Mouse (Mus musculus) midbrain, embryonic 13.5 days (tissue): ENCODE measurements at regions not wholly inside any gene's neighbourhood (a gene's known extent, or its start where the extent isn't known, plus 50 kb on each side); places are given as distances from the start of the nearest gene placed in this dataset.
A peak's percentile ranks its signal among the peaks of the same experiment; 100 is the strongest.

ENCODE experiments used
- ATAC-seq: fragments of 200-750 bp; cut with Nextera tagmentation; 2 replicates; pipeline ENCODE4 v1.8.0; 2017; ENCODE audit warnings: mild to moderate bottlenecking, moderate TSS enrichment, moderate library complexity
- H3K27ac ChIP-seq: fragments of 300-500 bp; sonication (generic); 2 replicates; pipeline ENCODE4 v1.5.1; 2015; ENCODE audit warnings: inconsistent platforms, mild to moderate bottlenecking, moderate library complexity
- H3K27me3 ChIP-seq: fragments of 300-500 bp; sonication (generic); 2 replicates; pipeline ENCODE4 v1.6.1; 2015; ENCODE audit warnings: mild to moderate bottlenecking, inconsistent platforms
- H3K36me3 ChIP-seq: fragments of 300-500 bp; sonication (generic); 2 replicates; pipeline ENCODE4 v1.6.1; 2015; ENCODE audit warnings: mild to moderate bottlenecking, inconsistent platforms
- H3K4me1 ChIP-seq: fragments of 300-500 bp; sonication (generic); replicated peaks from 2 replicates; pipeline ENCODE4 v1.6.1; 2015; ENCODE audit warnings: inconsistent platforms
- H3K4me2 ChIP-seq: fragments of 300-500 bp; sonication (generic); replicated peaks from 2 replicates; pipeline ENCODE4 v1.6.1; 2015; ENCODE audit warnings: moderate library complexity, mild to moderate bottlenecking, inconsistent platforms
- H3K4me3 ChIP-seq: fragments of 300-500 bp; sonication (generic); replicated peaks from 2 replicates; pipeline ENCODE4 v1.5.1; 2015; ENCODE audit warnings: mild to moderate bottlenecking, inconsistent platforms
- H3K9ac ChIP-seq: fragments of 300-500 bp; sonication (generic); replicated peaks from 2 replicates; pipeline ENCODE4 v1.6.1; 2015; ENCODE audit warnings: mild to moderate bottlenecking, inconsistent platforms
- H3K9me3 ChIP-seq: fragments of 300-500 bp; sonication (generic); 2 replicates; pipeline ENCODE4 v1.6.1; 2016; ENCODE audit warnings: mild to moderate bottlenecking, inconsistent platforms
- WGBS: fragments of 180-500 bp; shearing (Covaris S2); methylation state at CpG from one replicate; pipeline ENCODE4 v1.1.7; 2015; 5-methylcytosine and 5-hydroxymethylcytosine counted together

DNA sequence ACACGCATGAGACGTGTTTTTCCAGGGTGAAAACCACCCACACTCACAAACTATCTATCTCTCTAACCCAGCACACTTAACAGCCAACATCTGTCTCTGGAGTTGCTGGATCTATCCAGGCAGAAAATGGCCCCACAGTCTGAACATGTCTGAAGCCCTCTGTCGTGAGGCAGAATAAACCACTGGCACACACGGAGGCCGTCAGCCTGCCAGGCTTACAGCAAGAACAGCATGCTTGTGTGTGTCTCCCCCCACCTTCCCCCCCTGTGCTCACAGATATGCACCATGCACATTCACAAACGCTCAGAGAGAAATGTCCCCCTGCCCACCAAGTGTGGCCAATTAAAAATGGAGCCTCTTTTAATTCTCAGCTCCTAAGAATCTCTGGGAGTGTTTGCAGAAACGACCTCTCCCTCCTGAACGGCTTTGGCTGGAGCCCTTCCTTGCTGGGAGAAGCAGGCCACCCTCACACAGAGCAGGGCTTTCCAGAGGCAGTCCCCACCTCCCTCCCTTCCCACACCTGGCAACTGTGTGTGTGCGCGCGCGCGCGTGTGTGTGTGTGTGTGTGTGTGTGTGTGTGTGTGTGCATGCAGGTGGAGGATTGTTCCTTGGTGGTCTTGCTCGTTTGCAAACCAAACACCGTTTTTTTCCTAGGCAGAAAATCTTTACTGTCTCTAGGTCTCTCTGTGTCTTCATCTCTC is 88.7 kb downstream of the Edn3 start:
- Histone ChIP-seq H3K27me3 (no peaks in the 10 kb centered on the region), H3K27ac (peak overlapping the region; percentile 65), H3K9me3 (no peaks in the 10 kb centered on the region), H3K4me2 (no peak overlapping the region), H3K4me1 (peaks cover 15% of the 10 kb centered on the region), H3K9ac (peak overlapping the region; percentile 28; the same call in 1 of the 2 replicates), H3K4me3 (no peak overlapping the region), H3K36me3 (no peaks in the 10 kb centered on the region)
- peak; percentile 67 for ATAC-seq
- WGBS = 40% methylated on average over 16 of the region's 16 CpGs

DNA sequence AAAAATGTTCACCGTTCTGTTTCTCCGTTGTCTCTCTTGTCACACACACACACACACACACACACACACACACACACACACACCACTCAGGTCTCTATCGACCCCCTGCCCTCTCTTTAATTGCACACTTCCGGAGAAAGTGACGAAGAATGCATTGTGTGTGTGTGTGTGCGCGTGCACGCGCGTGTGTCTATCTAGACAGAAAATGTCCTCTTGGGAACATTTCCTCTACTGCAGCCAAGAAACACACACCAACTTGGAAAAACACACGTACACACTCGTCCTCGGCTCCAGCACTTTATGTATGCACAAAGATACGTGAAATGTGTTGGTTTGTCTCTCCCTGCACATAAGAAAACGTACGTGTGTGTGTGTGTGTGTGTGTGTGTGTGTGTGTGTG is 90.4 kb downstream of the Edn3 start:
- H3K9me3 ChIP-seq = no peaks in the 10 kb centered on the region
- H3K4me3 ChIP-seq = no peak overlapping the region
- no peak overlapping the region for H3K9ac ChIP-seq
- peaks cover 15% of the 10 kb centered on the region for H3K4me1 ChIP-seq
- ATAC-seq = no peak
- H3K4me2 ChIP-seq = no peak overlapping the region
- no peaks in the 10 kb centered on the region for H3K36me3 ChIP-seq
- no peak overlapping the region for H3K27ac ChIP-seq
- H3K27me3 ChIP-seq = no peaks in the 10 kb centered on the region
- WGBS = 80% methylated on average over 16 of the region's 16 CpGs

DNA sequence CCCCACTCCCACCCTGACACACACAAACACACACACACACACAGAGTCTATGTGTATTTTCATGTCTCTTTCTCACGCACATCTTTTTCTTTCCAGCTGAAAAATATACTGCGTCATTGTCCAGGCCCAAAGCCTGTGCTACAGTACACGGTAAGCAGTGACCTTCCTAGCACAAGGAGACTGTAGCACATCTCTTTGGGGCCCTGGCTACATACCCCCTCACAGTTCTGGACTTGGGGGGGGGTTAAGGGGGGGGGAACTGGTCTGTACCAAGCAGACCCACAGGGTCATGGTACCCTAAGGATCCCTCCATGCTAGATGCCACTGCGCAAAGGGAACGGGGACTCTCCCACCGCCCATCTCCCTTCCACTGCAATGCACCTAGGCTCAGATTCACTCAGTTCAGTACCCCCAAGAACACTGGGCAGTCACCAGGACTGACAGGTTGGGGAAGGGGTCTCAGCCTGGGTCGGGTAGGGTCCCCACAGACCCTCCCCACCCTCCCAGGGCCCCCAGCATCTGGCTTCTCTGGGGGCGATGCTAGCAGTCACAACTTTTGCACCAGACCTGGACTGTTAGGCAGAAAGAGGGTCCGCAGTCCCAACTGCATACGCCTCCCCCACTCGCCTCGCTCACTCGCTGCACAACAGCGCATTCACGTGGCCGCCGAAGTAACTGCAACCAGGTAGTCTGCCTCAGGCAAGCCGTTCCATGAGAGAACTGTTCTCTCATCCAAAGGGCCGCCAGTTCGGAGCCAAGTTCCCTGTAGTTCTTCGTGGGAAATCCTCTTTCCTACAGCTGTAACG is 91.3 kb downstream of the Edn3 start:
- no peaks in the 10 kb centered on the region for H3K36me3 ChIP-seq
- H3K27ac ChIP-seq = no peak overlapping the region
- 19% methylated on average over 22 of the region's 22 CpGs for WGBS
- no peaks in the 10 kb centered on the region for H3K9me3 ChIP-seq
- no peak overlapping the region for H3K4me2 ChIP-seq
- peak; percentile 71 for ATAC-seq
- H3K9ac ChIP-seq = no peak overlapping the region
- H3K4me1 ChIP-seq = peaks cover 15% of the 10 kb centered on the region
- no peaks in the 10 kb centered on the region for H3K27me3 ChIP-seq
- H3K4me3 ChIP-seq = no peak overlapping the region

DNA sequence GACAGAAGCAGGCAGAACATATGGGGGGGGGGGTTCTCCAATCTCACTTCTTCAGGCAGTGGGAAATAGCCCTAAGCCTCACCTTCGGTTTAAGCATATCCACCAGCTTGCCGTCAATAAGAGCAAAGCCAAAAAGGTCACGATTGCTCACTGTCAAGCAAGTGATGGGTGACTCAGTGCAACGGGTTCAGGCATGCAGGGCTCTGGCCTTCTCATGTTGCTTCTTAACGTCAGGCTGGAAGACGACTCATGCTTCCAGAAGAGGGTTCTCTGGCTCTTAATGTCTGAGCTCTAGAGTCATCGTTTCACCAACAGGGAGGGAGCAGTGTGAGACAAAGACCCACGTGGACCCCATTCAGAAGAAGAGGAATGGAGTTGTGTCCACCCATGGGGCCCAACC is 93.4 kb downstream of the Edn3 start:
- H3K9me3 ChIP-seq = no peaks in the 10 kb centered on the region
- H3K27ac ChIP-seq = no peak overlapping the region
- no peak overlapping the region for H3K4me3 ChIP-seq
- no peaks in the 10 kb centered on the region for H3K36me3 ChIP-seq
- H3K4me2 ChIP-seq = no peak overlapping the region
- no peak overlapping the region for H3K9ac ChIP-seq
- H3K27me3 ChIP-seq = no peaks in the 10 kb centered on the region
- ATAC-seq = no peak
- peaks cover 22% of the 10 kb centered on the region for H3K4me1 ChIP-seq
- WGBS = 92% methylated on average over 8 of the region's 8 CpGs

DNA sequence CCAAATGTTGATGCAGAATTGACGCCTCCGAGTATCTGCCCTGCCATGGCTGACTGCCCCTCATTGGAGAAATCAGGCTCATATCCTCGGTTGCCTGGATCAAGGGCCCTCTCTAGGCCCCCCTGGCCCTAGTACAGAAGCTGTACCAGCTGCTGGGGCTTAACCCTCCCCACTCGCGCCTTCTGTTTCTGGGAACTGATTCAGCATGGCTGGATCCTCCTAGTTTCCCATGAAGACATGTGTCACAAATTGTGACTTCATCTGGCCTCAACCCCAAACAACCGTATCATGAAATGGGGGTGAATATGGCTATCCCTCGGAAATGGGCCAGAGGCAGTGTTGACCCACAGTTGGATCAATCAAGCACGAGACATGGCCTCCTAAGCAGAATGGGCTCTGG is 95.1 kb downstream of the Edn3 start:
- no peak overlapping the region for H3K9ac ChIP-seq
- no peaks in the 10 kb centered on the region for H3K36me3 ChIP-seq
- no peaks in the 10 kb centered on the region for H3K27me3 ChIP-seq
- WGBS = 73% methylated on average over 8 of the region's 8 CpGs
- no peak overlapping the region for H3K4me3 ChIP-seq
- no peak overlapping the region for H3K4me2 ChIP-seq
- peaks cover 18% of the 10 kb centered on the region for H3K4me1 ChIP-seq
- H3K27ac ChIP-seq = no peak overlapping the region
- H3K9me3 ChIP-seq = no peaks in the 10 kb centered on the region
- no peak for ATAC-seq

DNA sequence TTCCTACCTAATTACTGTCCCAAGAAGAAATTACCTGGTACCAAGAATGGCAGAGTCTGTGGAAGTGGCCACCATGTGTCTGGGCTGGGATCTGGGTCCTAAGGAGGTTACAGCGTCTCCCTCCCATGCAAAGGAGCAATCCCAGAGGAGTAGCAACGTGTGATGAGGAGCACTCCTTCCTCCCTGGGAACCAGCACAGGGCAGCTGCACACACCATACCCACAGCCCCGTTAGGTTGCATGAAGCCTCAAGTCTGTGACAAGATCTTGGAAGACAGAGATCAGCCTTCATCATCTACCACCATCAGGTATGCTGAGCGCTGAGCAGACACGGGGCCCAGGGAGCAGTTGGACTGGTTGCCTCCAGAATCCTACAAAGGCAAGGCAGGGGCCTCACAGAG is 95.7 kb downstream of the Edn3 start:
- WGBS = 93% methylated on average over 5 of the region's 5 CpGs
- no peaks in the 10 kb centered on the region for H3K9me3 ChIP-seq
- peaks cover 18% of the 10 kb centered on the region for H3K4me1 ChIP-seq
- H3K9ac ChIP-seq = no peak overlapping the region
- no peak overlapping the region for H3K27ac ChIP-seq
- no peak overlapping the region for H3K4me2 ChIP-seq
- H3K4me3 ChIP-seq = no peak overlapping the region
- ATAC-seq = no peak
- H3K27me3 ChIP-seq = no peaks in the 10 kb centered on the region
- no peaks in the 10 kb centered on the region for H3K36me3 ChIP-seq

DNA sequence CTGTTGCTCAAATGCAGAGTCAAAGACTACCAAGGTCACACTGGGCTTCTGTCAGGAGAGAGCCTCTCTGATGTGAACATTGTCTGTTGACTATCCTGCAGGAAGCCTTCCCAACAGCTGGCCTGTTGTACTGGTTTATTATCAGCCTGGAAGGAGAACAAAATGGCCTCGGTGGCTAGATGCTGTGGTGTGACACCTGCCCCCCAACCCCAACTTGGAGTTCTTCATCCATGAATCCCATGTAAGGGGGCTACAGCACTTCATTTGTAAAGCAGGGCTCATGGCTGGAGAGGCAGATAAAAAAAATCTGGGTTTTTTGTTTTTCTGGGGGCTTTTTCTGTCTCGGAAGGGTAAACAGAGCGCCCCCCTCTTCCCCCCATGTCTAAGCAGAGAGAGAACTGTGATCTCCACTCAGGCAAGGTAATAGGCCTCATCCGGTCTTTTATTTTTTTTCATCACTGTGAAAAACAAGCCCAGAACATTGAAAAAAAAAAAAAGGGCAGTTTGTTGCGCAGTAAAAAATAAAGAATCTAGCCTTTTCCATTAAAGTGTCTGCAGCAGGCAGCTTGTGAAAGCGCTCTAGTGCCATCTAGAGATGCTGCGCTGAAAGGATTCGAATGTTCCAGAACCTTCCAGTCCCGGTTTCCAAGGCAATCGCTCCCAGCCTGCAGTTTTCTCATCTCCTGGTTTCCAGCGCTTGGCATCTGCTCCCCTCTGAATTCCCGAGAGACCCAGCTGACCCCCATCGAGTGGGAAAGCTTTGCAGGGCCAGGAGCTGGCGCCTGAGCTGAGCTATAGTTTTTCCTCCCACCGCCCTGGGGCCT is 97.8 kb downstream of the Edn3 start:
- H3K36me3 ChIP-seq = no peaks in the 10 kb centered on the region
- no peaks in the 10 kb centered on the region for H3K9me3 ChIP-seq
- H3K27ac ChIP-seq = peak overlapping the region; percentile 79
- peak; percentile 73 for ATAC-seq
- peaks cover 18% of the 10 kb centered on the region for H3K4me1 ChIP-seq
- H3K27me3 ChIP-seq = no peaks in the 10 kb centered on the region
- H3K4me3 ChIP-seq = no peak overlapping the region
- 21% methylated on average over 15 of the region's 15 CpGs for WGBS
- H3K9ac ChIP-seq = peak overlapping the region; percentile 53; the same call in 1 of the 2 replicates
- no peak overlapping the region for H3K4me2 ChIP-seq

DNA sequence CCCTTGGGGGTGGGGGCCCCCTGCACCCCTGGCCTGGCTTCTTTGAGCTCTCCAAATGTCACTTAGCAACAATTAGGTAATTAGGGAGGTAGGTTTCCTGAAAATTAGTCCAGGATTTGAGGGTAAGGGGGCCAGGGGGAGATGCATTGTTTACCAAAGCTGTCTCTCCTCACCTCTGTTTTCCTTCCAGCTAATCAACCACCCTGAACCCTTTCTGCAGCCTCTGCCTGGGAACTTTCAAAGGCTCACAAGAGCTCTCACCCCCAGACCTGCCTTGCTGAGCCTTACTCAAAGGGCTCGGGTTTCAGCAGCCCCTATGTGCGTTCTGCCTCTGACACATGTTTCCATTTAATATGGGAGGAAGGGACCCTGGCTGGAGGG is 98.4 kb downstream of the Edn3 start:
- Histone ChIP-seq H3K4me1 (peaks cover 18% of the 10 kb centered on the region), H3K4me3 (no peak overlapping the region), H3K9me3 (no peaks in the 10 kb centered on the region), H3K36me3 (no peaks in the 10 kb centered on the region), H3K9ac (peak overlapping the region; percentile 53; the same call in 1 of the 2 replicates), H3K4me2 (no peak overlapping the region), H3K27me3 (no peaks in the 10 kb centered on the region), H3K27ac (peak overlapping the region; percentile 79)
- ATAC-seq = peak; percentile 69
- 7% methylated on average over 2 of the region's 2 CpGs for WGBS

DNA sequence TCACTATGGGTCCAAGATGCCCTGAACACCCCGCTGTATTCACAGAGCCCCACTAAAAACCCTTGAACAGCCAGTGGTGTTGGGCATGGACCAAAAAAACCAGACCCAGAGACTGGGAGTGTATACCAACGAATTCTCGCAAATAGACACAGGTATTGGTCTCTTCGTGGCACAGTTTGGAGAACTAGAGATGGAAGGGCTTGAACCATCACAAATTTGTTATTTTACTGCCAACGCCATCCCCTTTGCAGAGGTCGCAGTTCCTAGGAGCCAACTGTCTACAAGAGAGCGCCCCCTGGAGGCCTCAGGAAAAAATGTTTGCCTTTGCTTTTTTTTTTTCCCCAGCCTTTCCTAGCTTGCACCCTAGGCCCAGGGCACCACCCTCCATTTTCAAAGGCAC is 99.1 kb downstream of the Edn3 start:
- ATAC-seq = no peak
- 39% methylated on average over 7 of the region's 7 CpGs for WGBS
- H3K9me3 ChIP-seq = no peaks in the 10 kb centered on the region
- H3K36me3 ChIP-seq = no peaks in the 10 kb centered on the region
- peak overlapping the region; percentile 79 for H3K27ac ChIP-seq
- peaks cover 18% of the 10 kb centered on the region for H3K4me1 ChIP-seq
- H3K9ac ChIP-seq = no peak overlapping the region
- no peak overlapping the region for H3K4me3 ChIP-seq
- no peak overlapping the region for H3K4me2 ChIP-seq
- no peaks in the 10 kb centered on the region for H3K27me3 ChIP-seq

DNA sequence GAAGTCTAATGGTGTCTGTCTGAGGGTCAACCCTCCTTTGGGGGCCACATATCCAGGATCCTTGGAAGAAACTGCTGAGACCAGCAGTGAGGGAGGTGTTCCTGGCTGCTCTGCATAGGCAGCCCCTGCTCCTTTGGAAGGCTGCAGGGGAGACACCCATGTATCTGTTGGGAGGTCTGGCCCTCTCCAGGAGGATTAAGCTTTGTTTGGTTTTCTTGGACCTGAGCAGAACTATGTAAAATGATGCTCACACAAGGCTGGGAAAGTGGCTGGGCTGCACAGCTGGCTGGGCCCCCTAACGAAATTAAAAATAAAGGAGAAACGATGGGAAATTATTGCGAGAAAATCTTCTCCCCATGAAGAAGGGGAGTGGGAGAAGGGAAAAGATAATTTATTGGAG is 104.2 kb downstream of the Edn3 start:
- H3K27me3 ChIP-seq = no peaks in the 10 kb centered on the region

DNA sequence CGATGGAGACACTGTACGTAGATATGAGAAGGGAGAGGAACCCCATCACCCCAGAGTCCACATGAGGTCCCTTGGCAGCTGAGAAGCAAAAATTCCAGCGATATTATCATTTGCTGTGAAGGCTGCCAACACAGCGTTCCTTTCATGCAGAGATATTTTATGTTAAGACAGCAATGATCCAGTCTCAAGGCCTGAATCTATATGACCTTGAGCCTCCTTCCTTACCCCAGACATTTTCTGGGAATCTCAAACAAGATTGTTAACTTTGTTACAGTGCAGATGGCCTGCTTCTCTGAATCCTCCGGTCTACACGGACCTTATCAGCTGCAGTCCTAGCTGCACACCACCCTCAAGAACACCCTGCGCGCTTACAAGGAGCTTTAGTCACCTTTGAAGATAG is 106.1 kb downstream of the Edn3 start:
- Histone ChIP-seq H3K27me3 (no peaks in the 10 kb centered on the region), H3K27ac (no peak overlapping the region), H3K4me3 (no peak overlapping the region), H3K9me3 (no peaks in the 10 kb centered on the region), H3K4me1 (0 out of 2 replicates have a peak, but pooled peaks cover under 1% of the 10 kb centered on the region), H3K9ac (no peak overlapping the region), H3K36me3 (no peaks in the 10 kb centered on the region), H3K4me2 (no peak overlapping the region)
- ATAC-seq = no peak
- WGBS = 93% methylated on average over 8 of the region's 8 CpGs

More for the DNA sequence above, 104.2 kb downstream of the Edn3 start:
- H3K9me3 ChIP-seq = no peaks in the 10 kb centered on the region
- no peak overlapping the region for H3K9ac ChIP-seq
- H3K36me3 ChIP-seq = no peaks in the 10 kb centered on the region
- H3K4me2 ChIP-seq = no peak overlapping the region
- ATAC-seq = no peak
- no peak overlapping the region for H3K4me3 ChIP-seq
- H3K27ac ChIP-seq = no peak overlapping the region
- no peaks in the 10 kb centered on the region for H3K4me1 ChIP-seq
- WGBS = 84% methylated on average over 3 of the region's 3 CpGs

DNA sequence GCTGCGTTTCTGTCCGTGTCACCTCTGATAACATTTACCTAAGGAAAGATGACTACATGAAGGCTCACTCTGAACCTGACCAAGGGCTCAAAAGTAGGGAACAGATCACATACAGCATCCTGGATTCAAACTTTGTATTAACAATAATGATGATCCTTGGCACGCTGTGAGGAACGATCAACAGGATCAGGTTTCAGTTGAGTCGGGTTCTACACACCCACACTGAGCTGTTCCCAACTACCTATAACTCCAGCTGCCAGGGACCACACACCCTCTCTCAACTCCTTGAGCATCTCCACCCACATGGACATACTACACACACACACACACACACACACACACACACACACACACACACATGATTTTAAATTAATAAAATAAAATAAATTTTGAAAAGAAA is 107.0 kb downstream of the Edn3 start:
- no peaks in the 10 kb centered on the region for H3K27me3 ChIP-seq
- no peak overlapping the region for H3K4me3 ChIP-seq
- no peaks in the 10 kb centered on the region for H3K36me3 ChIP-seq
- 73% methylated on average over 5 of the region's 5 CpGs for WGBS
- no peaks in the 10 kb centered on the region for H3K9me3 ChIP-seq
- ATAC-seq = no peak
- no peak overlapping the region for H3K27ac ChIP-seq
- no peak overlapping the region for H3K9ac ChIP-seq
- H3K4me1 ChIP-seq = peaks cover 8% of the 10 kb centered on the region
- no peak overlapping the region for H3K4me2 ChIP-seq
